Mouse (Mus musculus) midbrain, embryonic 11.5 days (tissue): ENCODE measurements at regions not wholly inside any gene's neighbourhood (a gene's known extent, or its start where the extent isn't known, plus 50 kb on each side); places are given as distances from the start of the nearest gene placed in this dataset.
A peak's percentile ranks its signal among the peaks of the same experiment; 100 is the strongest.

Experiments
- ATAC-seq: fragments of 200-750 bp; cut with Nextera tagmentation; 2 replicates; pipeline ENCODE4 v1.8.0; 2017; ENCODE audit warnings: moderate TSS enrichment, moderate library complexity; ENCODE audit not compliant: low FRiP score
- DNase-seq: peaks from one replicate; pipeline ENCODE4 v3.0.0; 2015; ENCODE audit warnings: low spot score; ENCODE audit errors: missing footprints
- H3K27ac ChIP-seq: fragments of 300-500 bp; sonication (generic); 2 replicates; pipeline ENCODE4 v1.5.1; 2014; ENCODE audit warnings: low read depth, low read length
- H3K27me3 ChIP-seq: fragments of 300-500 bp; sonication (generic); 2 replicates; pipeline ENCODE4 v1.6.1; 2014; ENCODE audit warnings: mild to moderate bottlenecking, low read length, moderate library complexity, mixed read lengths; ENCODE audit not compliant: control insufficient read depth, insufficient read depth
- H3K36me3 ChIP-seq: fragments of 300-500 bp; sonication (generic); 2 replicates; pipeline ENCODE4 v1.6.1; 2014; ENCODE audit warnings: mild to moderate bottlenecking, low read length, moderate library complexity, mixed read lengths; ENCODE audit not compliant: control insufficient read depth, insufficient read depth
- H3K4me1 ChIP-seq: fragments of 300-500 bp; sonication (generic); 2 replicates; pipeline ENCODE4 v1.6.1; 2014; ENCODE audit warnings: low read length; ENCODE audit not compliant: control insufficient read depth, insufficient read depth
- H3K4me2 ChIP-seq: fragments of 300-500 bp; sonication (generic); 2 replicates; pipeline ENCODE4 v1.6.1; 2014; ENCODE audit warnings: mild to moderate bottlenecking, moderate library complexity
- H3K4me3 ChIP-seq: fragments of 300-500 bp; sonication (generic); 2 replicates; pipeline ENCODE4 v1.5.1; 2014; ENCODE audit warnings: low read depth, low read length
- H3K9ac ChIP-seq: fragments of 300-500 bp; sonication (generic); 2 replicates; pipeline ENCODE4 v1.6.1; 2014; ENCODE audit warnings: low read length
- H3K9me3 ChIP-seq: fragments of 300-500 bp; sonication (generic); 2 replicates; pipeline ENCODE4 v1.6.1; 2016; ENCODE audit warnings: low read length; ENCODE audit not compliant: control insufficient read depth
- WGBS: fragments of 180-500 bp; shearing (Covaris S2); extraction: QIAGEN DNeasy Blood & Tissue Kit; methylation state at CpG from one replicate; pipeline ENCODE4 v1.1.7; 2014; 5-methylcytosine and 5-hydroxymethylcytosine counted together

GRCm38 (mm10) chr10:105125736-105126135 lies 448.5 kb downstream of the Tmtc2 start:
- no peak overlapping the region for H3K4me2 ChIP-seq
- no peaks in the 10 kb centered on the region for H3K36me3 ChIP-seq
- no peak overlapping the region for H3K9ac ChIP-seq
- WGBS: 65% methylated on average over 3 of the region's 3 CpGs
- DNase-seq (no peak), ATAC-seq (no peak)
- H3K4me3 ChIP-seq: no peak overlapping the region
- H3K9me3 ChIP-seq: no peaks in the 10 kb centered on the region
- no peaks in the 10 kb centered on the region for H3K4me1 ChIP-seq
- H3K27ac ChIP-seq: no peak overlapping the region
- H3K27me3 ChIP-seq: no peaks in the 10 kb centered on the region

GRCm38 (mm10) chr10:105120229-105120628 lies 454.0 kb downstream of the Tmtc2 start:
- ATAC-seq (no peak), DNase-seq (no peak)
- no peaks in the 10 kb centered on the region for H3K4me1 ChIP-seq
- no peak overlapping the region for H3K9ac ChIP-seq
- no peak overlapping the region for H3K27ac ChIP-seq
- no peaks in the 10 kb centered on the region for H3K36me3 ChIP-seq
- no peak overlapping the region for H3K4me2 ChIP-seq
- WGBS: 87% methylated on average over 10 of the region's 10 CpGs
- no peaks in the 10 kb centered on the region for H3K27me3 ChIP-seq
- no peaks in the 10 kb centered on the region for H3K9me3 ChIP-seq
- no peak overlapping the region for H3K4me3 ChIP-seq

- Histone ChIP-seq H3K36me3 (no peaks in the 10 kb centered on the region), H3K9ac (no peak overlapping the region), H3K27ac (no peak overlapping the region), H3K9me3 (no peaks in the 10 kb centered on the region), H3K4me2 (no peak overlapping the region), H3K4me3 (no peak overlapping the region), H3K4me1 (no peaks in the 10 kb centered on the region), H3K27me3 (no peaks in the 10 kb centered on the region)
- DNase-seq (no peak), ATAC-seq (no peak)
- 91% methylated on average over 1 of the region's 1 CpGs for WGBS
These were observed 458.1 kb downstream of the Tmtc2 start for GRCm38 (mm10) chr10:105116138-105116537.

GRCm38 (mm10) chr10:105114927-105115326 lies 459.3 kb downstream of the Tmtc2 start:
- Histone ChIP-seq H3K27ac (no peak overlapping the region), H3K27me3 (no peaks in the 10 kb centered on the region), H3K9ac (no peak overlapping the region), H3K9me3 (no peaks in the 10 kb centered on the region), H3K4me1 (0 out of 2 replicates have a peak, but pooled peaks cover 4% of the 10 kb centered on the region), H3K4me2 (no peak overlapping the region), H3K4me3 (no peak overlapping the region), H3K36me3 (no peaks in the 10 kb centered on the region)
- 81% methylated on average over 5 of the region's 5 CpGs for WGBS
- DNase-seq (no peak), ATAC-seq (no peak)

GRCm38 (mm10) chr10:105110247-105110646 lies 464.0 kb downstream of the Tmtc2 start:
- DNase-seq (no peak), ATAC-seq (peak; percentile 63)
- no peak overlapping the region for H3K27ac ChIP-seq
- H3K9me3 ChIP-seq: no peaks in the 10 kb centered on the region
- WGBS: under 1% methylated on average over 5 of the region's 5 CpGs
- H3K27me3 ChIP-seq: no peaks in the 10 kb centered on the region
- H3K36me3 ChIP-seq: no peaks in the 10 kb centered on the region
- H3K4me1 ChIP-seq: 0 out of 2 replicates have a peak, but pooled peaks cover 4% of the 10 kb centered on the region
- H3K4me3 ChIP-seq: no peak overlapping the region
- no peak overlapping the region for H3K4me2 ChIP-seq
- H3K9ac ChIP-seq: no peak overlapping the region

- H3K27me3 ChIP-seq: no peaks in the 10 kb centered on the region
These were observed 477.3 kb downstream of the Tmtc2 start for GRCm38 (mm10) chr10:105097045-105097331.

GRCm38 (mm10) chr10:105096323-105097044 lies 477.8 kb downstream of the Tmtc2 start:
- Histone ChIP-seq H3K9ac (no peak overlapping the region), H3K9me3 (no peaks in the 10 kb centered on the region), H3K27ac (no peak overlapping the region), H3K36me3 (no peaks in the 10 kb centered on the region), H3K27me3 (no peaks in the 10 kb centered on the region), H3K4me1 (no peaks in the 10 kb centered on the region), H3K4me3 (no peak overlapping the region), H3K4me2 (no peak overlapping the region)
- DNase-seq: no peak
- no peak for ATAC-seq
- 79% methylated on average over 16 of the region's 16 CpGs for WGBS

More at GRCm38 (mm10) chr10:105097045-105097331, 477.3 kb downstream of the Tmtc2 start:
- H3K27ac ChIP-seq: no peak overlapping the region
- no peaks in the 10 kb centered on the region for H3K9me3 ChIP-seq
- H3K4me3 ChIP-seq: no peak overlapping the region
- no peaks in the 10 kb centered on the region for H3K36me3 ChIP-seq
- WGBS: 71% methylated on average over 2 of the region's 2 CpGs
- no peak for DNase-seq
- no peak for ATAC-seq
- no peak overlapping the region for H3K4me2 ChIP-seq
- no peaks in the 10 kb centered on the region for H3K4me1 ChIP-seq
- H3K9ac ChIP-seq: no peak overlapping the region

- Histone ChIP-seq H3K9ac (no peak overlapping the region), H3K4me3 (no peak overlapping the region), H3K4me1 (no peaks in the 10 kb centered on the region), H3K27ac (no peak overlapping the region), H3K9me3 (no peaks in the 10 kb centered on the region), H3K27me3 (no peaks in the 10 kb centered on the region), H3K4me2 (no peak overlapping the region), H3K36me3 (no peaks in the 10 kb centered on the region)
- DNase-seq: no peak
- no peak for ATAC-seq
- WGBS: 85% methylated on average over 4 of the region's 4 CpGs
These were observed 478.5 kb downstream of the Tmtc2 start for GRCm38 (mm10) chr10:105095800-105096199.

GRCm38 (mm10) chr10:105076892-105077291 lies 497.4 kb downstream of the Tmtc2 start:
- Histone ChIP-seq H3K4me1 (no peaks in the 10 kb centered on the region), H3K9me3 (no peaks in the 10 kb centered on the region), H3K27me3 (no peaks in the 10 kb centered on the region), H3K4me3 (no peak overlapping the region), H3K4me2 (no peak overlapping the region), H3K36me3 (no peaks in the 10 kb centered on the region), H3K9ac (no peak overlapping the region), H3K27ac (no peak overlapping the region)
- DNase-seq: peak; percentile 41
- ATAC-seq: no peak
- 88% methylated on average over 2 of the region's 2 CpGs for WGBS
